Mouse (Mus musculus) spleen, postnatal 0 days (tissue): Measurements from ENCODE around the gene Pcdh17. TPM values are rescaled to one million over a fixed set of nuclear protein-coding genes. Genes with fewer than 3 reads are reported as not detected.

ENCODE experiments used
- polyA plus RNA-seq: library from polyadenylated mRNA; unstranded; fragments of >200 nt; fragmentation: Nextera tagmentation; extraction: Ambion mirVana; gene quantifications from 2 replicates; pipeline ENCODE4 v1.2.1, GENCODE M21; 2015

The Pcdh17 gene
- polyA plus RNA-seq = 5.4 and 7.4 TPM in 2 replicates

GRCm38 (mm10) chr14:84443288-84443686 lies at the start of gene Pcdh17:
TSS of gene Pcdh17 (plus strand) at chr14:84443563.

